Mouse (Mus musculus) B cell, adult 2 months (primary cell): ENCODE measurements around the gene Egr2.

ENCODE experiments used
- DNase-seq, 2 experiments: peaks; one replicate each; pipeline ENCODE4 v3.0.0; 2022

The Egr2 gene

DNA sequence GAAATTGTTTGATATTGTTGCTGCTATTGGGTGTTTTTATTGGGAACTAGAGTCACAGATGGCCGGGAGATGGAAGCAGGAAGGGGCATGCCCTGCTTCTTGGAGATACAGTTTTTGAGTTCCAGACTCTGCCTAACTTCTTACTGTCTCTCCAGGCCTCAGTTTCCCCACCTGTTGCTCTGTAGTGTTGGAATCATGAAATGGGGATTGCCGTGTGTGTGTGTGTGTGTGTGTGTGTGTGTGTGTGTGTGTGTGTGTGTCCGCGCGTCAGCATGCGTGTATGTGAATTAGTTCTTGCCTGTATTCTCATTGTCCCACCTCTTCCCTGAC is 4.1 kb downstream of the Egr2 start:
- no peak for DNase-seq

DNA sequence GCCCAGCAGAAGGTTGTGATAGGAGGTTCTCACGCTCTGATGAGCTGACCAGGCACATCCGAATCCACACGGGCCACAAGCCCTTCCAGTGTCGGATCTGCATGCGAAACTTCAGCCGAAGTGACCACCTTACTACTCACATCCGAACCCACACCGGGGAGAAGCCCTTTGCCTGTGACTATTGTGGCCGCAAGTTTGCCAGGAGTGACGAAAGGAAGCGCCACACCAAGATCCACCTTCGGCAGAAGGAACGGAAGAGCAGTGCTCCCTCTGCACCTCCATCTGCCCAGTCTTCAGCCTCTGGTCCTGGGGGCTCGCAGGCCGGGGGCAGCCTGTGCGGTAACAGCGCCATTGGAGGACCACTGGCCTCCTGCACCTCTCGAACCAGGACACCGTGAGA is 5.3 kb downstream of the Egr2 start:
- no peak for DNase-seq

DNA sequence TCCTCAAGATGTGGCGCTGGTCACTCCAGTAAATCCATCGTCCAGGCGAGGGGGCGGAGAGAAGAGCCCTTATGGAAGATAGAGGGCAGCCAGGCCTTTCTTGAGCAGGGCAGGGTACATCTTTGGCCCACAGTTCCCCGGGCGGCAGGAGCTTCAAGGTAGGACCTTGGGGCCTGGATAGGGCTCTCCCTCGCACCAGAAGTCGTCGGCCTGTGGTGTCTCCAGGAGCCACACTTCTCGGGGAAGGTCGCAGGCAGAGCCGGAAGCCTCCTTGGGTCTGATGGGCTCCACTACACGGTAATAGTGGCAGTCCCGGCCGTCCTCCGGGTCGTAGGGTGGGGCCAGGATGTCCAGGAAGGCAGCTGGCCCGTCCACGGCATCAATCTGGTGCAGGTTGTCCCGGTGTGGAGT is 12.6 kb downstream of the Egr2 start:
- DNase-seq: peak; percentile 10 to 30

DNA sequence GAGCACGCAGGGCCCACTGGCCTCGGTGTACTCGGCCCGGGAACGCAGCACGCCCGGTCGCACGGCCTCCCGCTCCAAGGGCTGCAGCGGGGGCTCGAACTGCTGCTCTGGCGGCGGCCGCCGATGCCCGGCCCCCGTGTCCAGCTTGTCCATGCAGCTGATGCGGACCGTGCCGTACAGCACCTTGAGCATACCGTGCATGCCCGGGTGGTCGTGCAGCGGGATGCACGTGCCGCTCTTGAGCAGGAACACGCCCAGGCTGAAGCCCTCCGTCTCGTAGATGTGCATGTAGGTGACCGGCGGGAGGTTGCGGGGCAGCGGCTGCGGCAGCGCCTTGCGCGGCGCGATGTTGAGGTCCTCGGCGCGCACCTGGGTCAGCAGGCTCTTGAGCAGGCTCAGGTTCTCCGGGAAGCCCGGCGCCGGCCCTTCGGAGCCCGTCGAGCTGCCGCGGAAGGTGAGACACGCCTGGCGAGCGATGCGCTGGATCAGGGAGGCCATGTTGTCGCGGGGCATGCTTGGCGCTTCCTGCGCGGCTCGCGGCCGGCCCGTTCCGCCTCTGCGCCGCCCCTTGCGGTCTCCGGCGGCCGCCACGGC is 13.1 kb downstream of the Egr2 start:
- DNase-seq: peak; percentile 63 to 73

DNA sequence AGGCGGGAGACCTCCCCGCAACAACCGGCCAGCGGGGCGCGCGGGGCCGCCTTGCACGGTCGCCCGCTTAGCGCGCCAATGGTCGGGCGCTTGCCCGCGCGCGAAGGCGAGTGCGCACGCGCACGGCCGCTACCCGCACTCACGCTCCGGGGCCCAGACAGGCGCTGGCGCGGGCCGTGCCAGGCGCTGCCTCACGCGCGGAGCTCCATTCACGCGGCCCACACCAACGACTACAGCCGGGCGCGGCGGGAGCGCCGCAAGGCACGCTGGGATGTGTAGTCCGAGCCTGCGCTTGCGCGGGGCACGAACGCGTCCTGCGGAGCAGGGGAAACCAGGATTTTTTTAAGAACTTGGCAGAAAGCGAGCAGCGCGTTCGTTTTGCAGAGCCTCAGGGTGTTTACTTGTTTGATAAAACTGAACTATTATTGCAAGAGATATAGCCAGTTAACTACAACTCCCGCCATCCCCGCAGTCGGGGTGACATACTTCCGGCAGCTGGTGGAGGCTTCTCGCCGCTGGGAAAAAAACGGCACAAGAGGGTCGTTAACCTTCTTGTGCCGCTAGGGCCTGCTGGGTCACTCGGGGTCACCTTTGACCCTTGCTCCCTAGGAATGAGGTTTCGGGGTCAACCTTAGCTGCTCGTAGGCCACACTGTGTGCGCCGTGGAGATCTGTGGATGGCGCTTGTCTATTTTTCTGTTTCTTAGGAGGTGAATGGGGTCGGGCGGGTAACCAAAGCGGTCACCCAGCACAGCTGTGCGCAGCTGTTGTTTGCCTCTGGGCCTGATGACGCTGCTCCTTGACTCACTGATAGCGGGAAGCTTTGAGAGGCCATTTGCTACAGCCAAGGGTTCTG is 13.8 kb downstream of the Egr2 start, which contains the start of gene Ado:
Gene Ado (minus strand): TSS at position 79 of the 855 bp plus-strand sequence.
- peak; percentile 84 to 87 for DNase-seq

DNA sequence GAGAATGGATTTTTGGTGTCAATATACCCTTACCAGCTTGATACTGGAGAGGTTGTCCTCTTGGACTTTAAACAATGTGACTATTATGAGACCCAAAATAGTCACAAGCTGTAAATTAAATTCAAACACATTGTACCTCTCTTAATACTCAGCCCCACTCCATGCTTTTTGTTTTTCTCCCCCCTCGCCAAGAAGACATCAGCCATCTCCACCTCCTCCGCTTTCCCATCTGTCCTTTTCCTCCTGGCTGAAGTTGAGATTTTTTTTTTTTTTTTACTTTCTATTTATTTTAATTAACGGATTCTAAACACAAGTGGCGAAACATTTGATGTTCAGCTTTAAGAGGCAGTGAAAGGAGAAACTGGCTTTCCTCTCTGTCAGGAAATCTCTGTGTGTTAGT is 22.8 kb downstream of the Egr2 start:
- no peak for DNase-seq

DNA sequence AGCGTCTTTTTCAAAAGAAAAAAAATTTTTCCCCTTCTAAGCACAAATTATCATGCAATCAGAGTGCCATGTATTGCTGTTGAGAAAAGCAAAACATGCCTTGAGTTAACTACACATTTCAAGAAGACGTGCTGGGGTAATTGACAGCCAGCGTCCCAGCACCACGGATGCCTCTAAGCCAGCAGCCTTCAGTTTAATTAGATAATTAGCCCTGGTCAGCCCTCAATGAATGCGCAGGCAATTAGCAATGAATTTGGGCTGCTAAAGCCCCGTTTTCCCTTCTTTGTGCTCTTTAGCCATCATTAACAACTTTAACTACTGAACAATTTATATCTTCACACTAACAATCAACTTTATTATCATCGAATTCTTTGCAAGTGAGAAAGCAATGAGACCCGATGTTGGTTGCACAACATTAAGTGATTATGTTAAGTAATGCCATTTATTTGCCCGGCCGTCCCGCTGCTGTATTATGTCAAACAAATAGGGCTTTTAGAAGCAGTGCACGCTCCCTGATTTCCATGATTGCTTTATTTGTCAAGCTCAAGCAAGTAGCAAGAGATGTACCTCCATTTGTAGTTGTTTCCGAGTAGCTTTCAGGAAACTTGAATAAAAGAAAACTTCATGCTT is 24.6 kb downstream of the Egr2 start:
- DNase-seq: no peak

DNA sequence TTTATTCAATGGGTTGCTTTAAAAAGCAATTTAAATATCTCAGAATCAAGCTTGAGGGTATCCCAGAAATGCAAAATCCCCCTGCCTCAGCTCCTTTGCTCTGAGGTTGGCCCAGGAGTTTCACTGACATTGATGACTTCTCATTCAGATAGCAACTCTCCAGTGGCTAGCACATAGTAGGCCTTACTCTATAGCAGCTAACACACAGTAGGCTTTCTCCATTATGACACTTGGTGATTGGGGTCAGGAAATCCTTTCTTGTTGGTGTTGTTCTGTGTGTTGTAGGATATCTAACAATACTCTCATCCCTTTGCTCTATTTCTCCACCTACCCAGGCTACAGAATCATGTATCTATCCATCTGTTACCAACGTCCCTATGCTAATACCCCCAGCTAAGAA is 25.9 kb downstream of the Egr2 start:
- no peak for DNase-seq

DNA sequence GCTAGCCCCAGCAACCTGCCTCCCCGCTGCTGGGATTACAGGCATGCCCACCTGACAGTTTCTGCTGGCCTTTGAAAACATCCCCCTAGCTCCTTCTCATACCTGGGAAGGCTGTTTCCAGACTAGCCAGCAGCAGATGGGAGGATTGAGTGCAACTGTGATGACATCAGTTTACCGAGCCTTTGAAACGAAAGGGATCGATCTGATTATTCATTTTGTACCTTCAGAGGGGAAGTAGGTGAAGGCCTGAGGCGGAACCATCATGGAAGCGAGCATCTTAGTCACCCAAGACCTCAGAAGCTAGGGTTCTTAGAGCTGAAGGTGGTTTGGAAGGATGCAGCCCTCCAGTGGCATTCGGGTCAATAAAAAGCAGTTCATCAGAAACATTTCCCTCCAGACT is 29.2 kb downstream of the Egr2 start:
- DNase-seq: no peak

DNA sequence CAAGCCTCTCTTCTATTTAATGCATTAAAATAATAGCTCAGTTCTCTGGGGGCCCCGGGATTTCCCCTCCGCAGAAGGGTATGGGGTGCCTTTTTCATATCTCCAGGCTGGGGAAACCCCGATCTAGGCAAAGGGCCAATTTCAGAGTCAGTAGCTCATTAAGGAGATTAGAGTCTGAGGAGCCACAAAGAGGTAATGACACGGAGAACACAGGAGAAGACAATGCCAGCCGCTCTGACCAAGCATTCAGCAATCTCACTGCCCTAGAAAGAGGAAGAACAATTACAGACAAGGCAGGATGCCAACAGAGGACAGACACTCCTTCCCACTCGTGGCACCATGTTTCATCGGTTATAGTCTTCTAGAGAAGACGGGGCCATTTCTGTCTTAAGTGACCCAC is 30.8 kb downstream of the Egr2 start:
- peak; percentile 47 to 53 for DNase-seq

DNA sequence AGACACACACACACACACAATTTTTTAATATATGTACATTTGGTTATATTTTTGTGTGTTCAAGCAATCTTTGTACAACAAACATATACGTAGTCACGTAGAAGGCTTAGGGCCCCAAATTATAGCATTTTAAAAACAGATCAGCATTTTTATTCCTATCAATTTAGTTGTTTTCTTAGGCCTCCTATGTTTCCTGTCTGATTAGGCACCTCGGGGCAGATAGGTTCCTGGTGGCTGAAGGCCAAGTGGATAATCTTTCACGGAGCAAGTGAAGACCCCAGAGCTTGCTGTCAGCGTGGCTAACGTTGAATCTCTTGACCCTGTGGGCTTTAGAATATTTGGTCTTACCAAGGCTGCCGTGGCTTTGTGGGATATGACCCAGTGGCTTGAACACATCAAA is 34.3 kb downstream of the Egr2 start:
- no peak for DNase-seq

DNA sequence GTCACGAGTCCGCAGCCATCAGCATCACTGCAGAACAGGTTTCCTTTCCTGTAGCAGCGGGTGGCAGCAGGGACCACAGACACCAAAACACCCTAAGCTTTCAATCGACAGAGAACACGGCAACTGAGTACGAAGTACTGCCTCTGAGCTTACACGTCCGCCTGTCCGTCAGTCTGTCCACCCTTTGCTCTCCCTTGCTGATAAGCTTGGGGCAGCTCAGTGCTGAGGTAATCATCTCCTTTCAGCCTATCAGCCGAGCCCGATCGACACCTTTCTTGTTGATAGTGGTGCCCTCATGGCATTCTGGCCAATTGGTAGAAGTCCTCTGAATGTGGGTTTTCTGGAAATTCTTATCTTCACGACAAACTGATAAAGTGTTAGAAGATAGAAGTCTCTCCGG is 36.2 kb downstream of the Egr2 start:
- DNase-seq: no peak

DNA sequence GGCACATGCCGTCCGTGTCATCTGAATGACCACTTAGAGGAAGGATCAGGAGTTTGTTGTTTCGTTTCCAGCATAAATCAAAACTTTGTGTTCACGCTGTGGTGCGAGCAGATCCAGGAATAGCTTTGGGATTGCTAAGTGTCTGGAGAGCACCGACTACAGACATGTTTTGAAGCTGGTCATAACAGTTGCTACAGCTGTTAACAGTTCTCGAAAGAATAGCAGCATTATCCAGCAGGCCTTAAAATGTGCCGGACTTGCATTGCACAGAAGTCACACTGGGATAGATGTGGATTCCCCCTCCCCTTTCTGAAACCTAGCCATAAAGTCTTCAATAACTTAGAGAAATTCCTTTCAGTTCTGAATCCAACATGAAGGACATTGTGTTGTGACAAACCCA is 38.0 kb downstream of the Egr2 start:
- DNase-seq: no peak

DNA sequence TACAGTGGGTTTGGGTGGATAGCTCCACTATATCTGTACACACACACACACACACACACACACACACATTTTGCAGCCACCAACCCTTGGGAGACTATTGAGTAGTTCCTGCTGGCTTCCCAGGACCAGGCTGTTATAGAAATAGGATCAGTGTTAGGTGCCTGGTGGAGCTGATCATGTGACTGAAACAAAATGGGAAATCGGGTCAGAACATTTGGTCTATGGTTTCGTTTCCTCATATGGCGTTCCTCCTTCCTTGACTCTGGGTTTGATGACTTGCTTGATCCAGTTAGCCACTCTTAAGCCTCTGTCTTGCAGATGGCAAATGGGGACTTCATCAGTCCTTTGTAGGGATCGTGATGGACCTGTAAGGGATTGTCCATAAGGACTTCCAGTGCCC is 44.6 kb downstream of the Egr2 start:
- DNase-seq: no peak

DNA sequence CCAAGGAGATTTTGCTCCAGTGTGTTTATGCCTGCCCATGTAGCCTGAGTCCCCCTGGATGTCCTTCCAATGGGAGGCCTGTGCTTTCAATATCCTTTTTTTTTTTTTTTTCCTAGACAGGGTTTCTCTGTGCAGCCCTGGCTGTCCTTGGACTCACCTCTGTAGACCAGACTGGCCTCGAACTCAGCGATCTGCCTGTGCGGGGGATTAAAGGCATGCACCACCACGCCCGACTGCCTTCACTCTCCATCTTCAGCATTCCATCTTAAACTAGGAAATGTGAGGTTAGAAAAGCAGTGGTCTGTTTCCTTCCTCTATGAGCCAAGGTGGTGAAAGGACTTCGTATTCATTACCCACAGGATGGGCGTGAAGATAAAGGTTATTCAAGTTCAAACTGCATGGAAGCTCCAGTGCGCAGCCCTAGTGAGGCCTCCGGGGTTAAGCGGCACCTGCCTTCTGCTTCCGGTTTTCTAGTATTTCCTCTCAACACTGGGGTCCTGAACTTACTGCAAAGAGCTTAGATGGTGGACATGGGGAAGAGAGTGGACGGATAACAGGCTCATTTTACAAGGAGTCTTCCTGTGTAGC is 46.5 kb downstream of the Egr2 start:
- peak; percentile 63 to 65 for DNase-seq

DNA sequence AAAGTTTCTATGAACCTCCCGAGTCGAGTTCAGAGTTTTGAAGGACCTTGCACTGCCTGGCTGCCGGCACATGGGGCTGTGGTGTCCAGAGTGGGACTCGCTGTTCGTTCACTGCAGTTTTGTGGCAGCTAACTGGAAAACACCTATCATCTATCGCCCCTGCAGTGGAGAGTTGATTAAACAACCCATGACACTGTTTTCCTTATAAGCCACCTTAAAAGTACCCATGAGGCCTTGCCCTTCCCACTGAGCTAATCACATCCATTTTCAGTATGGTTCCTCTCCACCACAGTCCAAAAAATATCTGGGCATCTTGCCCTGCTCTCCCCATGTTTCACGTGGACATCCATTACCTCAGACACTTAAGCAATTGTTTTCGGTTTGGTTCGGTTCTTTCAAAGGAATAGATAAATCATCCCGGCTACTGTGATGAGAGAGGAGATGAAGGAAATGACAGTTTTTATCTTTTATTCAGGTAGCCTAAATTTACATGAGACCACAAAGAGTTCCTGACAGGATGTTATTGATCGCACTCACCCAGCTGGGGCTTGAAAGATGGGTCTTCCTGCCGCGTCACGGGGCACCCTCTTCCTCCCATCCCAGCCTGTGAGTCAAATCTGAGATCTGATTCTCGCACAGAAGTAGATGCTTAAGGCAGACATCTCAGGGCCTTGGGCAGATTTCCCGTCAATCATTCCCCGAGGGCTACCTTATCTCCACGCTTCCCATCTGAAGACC is 50.8 kb downstream of the Egr2 start:
- DNase-seq: peak; percentile 66 to 73
